Mouse (Mus musculus): Measurements from ENCODE around the gene Atxn2. TPM values are rescaled to one million over a fixed set of nuclear protein-coding genes. Genes with fewer than 3 reads are reported as not detected.
A peak's percentile ranks its signal among the peaks of the same experiment; 100 is the strongest.
"Not testable (repeated sequence)": the region's sequence is repeated elsewhere in the genome, so short reads cannot be mapped to it uniquely, and the experiment has no call there.

The Atxn2 gene
- polyA plus RNA-seq, 1 experiment from 2014 or later, result 53.2 TPM

DNA sequence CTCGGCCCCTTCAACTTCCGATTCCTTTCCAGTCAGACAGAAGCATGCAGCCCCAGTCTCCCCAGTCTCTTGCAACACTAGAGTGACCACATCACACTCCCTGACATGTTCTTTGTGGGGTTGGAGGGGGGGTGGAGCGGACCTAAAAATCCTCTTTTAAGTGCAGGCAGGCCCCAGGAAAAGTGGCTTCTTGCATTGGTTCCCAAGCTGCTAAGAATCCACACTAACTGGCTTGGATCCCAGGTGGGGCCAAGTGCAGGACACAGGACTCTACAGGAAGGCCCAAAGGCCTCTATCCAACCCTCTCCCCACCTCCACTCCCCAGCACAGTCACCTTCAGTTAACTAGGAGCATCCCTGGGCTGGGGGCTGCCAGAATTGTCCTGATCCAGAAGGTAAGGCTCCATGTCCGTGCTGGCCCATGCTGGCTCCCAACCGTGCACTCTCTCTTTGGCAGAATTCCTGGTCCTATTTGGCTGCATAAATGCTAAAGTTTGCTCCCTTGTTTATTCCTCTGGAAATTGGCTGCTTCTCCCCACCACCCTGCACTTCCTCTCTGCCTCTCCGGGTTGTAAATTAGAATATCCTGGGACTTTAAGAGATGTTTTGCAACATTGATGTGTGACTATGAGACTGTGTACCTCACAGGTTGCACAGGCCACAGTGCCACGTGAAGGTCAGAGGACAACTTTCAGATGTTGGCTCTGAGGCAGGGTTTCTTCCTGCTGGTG, 20.5 kb upstream of the Atxn2 start:
- 77% methylated on average over 7 of the region's 7 CpGs for WGBS
- Histone ChIP-seq H3K4me1 (no peaks in the 10 kb centered on the region), H3K27ac (peak overlapping the region; percentile 35; the same call in 1 of the 2 replicates), H3K9ac (0 out of 2 replicates have a peak overlapping the region, but pooled peaks have one; percentile 2), H3K4me2 (no peak overlapping the region), H3K4me3 (no peak overlapping the region), H3K9me3 (no peaks in the 10 kb centered on the region), H3K27me3 (no peaks in the 10 kb centered on the region), H3K36me3 (peaks cover 24% of the 10 kb centered on the region)
- ATAC-seq (ENCODE audit: insufficient number of reproducible peaks, insufficient read depth, low FRiP score, low TSS enrichment, low read depth), result no peak

DNA sequence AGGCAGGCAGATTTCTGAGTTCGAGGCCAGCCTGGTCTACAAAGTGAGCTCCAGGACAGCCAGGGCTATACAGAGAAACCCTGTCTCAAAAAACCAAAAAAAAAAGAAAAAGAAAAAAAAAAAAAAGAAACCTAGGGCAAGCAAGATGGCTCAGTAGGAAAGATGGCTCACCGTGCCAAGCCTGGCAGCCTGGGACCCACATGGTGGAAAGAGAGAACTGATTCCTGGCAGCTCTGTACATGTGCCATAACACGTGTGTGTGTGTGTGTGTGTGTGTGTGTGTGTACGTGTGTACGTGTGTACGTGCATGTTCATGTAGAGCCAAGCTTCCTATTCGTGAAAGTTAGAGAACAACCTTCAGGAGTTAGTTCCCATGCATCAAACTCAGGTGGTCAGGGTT, 19.7 kb upstream of the Atxn2 start:
- not testable (repeated sequence) for H3K27ac ChIP-seq; ATAC-seq (ENCODE audit: insufficient number of reproducible peaks, insufficient read depth, low FRiP score, low TSS enrichment, low read depth); H3K4me1 ChIP-seq; H3K9me3 ChIP-seq; H3K4me2 ChIP-seq; H3K27me3 ChIP-seq; H3K4me3 ChIP-seq; H3K9ac ChIP-seq
- H3K36me3 ChIP-seq, result peaks cover 17% of the 10 kb centered on the region
- WGBS, result 91% methylated on average over 7 of the region's 7 CpGs

DNA sequence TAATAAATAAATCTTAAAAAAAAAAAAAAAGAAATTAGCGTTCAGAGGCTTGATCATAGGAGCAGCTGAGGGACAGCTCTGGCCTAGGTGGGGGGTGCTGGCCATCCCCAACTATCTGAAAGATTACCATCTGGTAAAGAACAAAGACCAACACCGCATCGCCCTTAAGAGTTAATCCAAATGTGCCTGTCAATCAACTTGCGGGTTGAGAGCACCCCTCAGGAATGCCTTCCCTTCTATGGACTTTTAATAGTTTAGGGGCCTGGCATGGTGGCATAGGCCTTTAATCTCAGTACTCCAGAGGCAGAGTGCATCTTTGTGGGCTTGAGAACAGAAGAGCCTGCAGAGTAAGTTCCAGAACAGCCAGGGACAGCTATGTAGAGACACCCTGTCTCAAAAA, 18.2 kb upstream of the Atxn2 start:
- no peaks in the 10 kb centered on the region for H3K27me3 ChIP-seq
- WGBS, result 69% methylated on average over 4 of the region's 4 CpGs

DNA sequence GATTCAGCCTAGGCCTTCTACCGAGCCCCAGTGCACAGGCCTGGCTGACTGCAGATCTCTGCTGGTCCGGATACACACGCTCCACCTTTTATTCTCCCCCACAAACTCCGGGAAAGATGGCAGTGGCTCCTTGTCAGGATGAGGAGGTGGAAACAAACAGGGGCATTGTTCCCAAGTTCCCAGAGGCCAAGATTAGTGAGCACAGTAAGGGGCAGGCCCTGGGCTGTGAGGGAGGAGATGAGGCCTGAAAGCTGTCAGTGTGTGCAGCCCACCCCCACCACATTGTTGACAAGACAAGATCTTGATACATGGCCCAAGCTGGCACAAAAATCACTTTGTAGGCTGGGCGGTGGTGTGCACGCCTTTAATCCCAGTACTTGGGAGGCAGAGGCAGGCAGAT, 14.4 kb upstream of the Atxn2 start:
- Histone ChIP-seq H3K4me2 (no peak overlapping the region), H3K27ac (no peak overlapping the region), H3K27me3 (no peaks in the 10 kb centered on the region), H3K4me1 (0 out of 2 replicates have a peak, but pooled peaks cover 3% of the 10 kb centered on the region), H3K4me3 (no peak overlapping the region), H3K36me3 (no peaks in the 10 kb centered on the region), H3K9ac (no peak overlapping the region), H3K9me3 (no peaks in the 10 kb centered on the region)
- no peak for ATAC-seq (ENCODE audit: insufficient number of reproducible peaks, insufficient read depth, low FRiP score, low TSS enrichment, low read depth)
- 34% methylated on average over 6 of the region's 6 CpGs for WGBS

More for the DNA sequence above, 18.2 kb upstream of the Atxn2 start:
- no peak overlapping the region for H3K27ac ChIP-seq
- H3K4me3 ChIP-seq, result no peak overlapping the region
- H3K9me3 ChIP-seq, result no peaks in the 10 kb centered on the region
- H3K4me2 ChIP-seq, result no peak overlapping the region
- no peak for ATAC-seq (ENCODE audit: insufficient number of reproducible peaks, insufficient read depth, low FRiP score, low TSS enrichment, low read depth)
- no peaks in the 10 kb centered on the region for H3K4me1 ChIP-seq
- H3K36me3 ChIP-seq, result peaks cover 2% of the 10 kb centered on the region; the same call in 1 of the 2 replicates
- no peak overlapping the region for H3K9ac ChIP-seq

DNA sequence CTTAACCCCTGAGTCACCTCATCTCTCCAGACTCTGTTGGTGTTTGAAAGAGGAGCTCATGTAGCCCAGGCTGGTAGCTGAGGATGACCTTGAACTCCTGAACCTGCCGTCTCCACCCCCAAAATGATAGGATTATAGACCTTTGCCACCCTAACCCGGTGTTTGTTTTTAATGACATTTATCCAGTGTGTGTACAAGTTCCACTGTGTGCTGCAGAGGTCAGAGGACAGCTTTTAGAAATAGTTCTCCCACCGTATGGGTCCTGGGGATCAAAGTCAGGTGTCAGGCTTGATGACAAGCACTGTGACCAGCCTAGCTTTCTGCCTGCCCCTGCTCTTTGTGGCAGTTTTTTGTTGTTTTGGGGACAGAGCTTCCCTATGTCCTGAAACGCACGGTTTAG, 11.2 kb upstream of the Atxn2 start:
- Histone ChIP-seq H3K27me3 (no peaks in the 10 kb centered on the region), H3K4me2 (no peak overlapping the region), H3K36me3 (no peaks in the 10 kb centered on the region), H3K27ac (no peak overlapping the region), H3K4me1 (peaks cover 7% of the 10 kb centered on the region; the same call in 1 of the 2 replicates), H3K4me3 (no peak overlapping the region), H3K9me3 (no peaks in the 10 kb centered on the region), H3K9ac (no peak overlapping the region)
- no peak for ATAC-seq (ENCODE audit: insufficient number of reproducible peaks, insufficient read depth, low FRiP score, low TSS enrichment, low read depth)
- WGBS, result 52% methylated on average over 5 of the region's 5 CpGs

DNA sequence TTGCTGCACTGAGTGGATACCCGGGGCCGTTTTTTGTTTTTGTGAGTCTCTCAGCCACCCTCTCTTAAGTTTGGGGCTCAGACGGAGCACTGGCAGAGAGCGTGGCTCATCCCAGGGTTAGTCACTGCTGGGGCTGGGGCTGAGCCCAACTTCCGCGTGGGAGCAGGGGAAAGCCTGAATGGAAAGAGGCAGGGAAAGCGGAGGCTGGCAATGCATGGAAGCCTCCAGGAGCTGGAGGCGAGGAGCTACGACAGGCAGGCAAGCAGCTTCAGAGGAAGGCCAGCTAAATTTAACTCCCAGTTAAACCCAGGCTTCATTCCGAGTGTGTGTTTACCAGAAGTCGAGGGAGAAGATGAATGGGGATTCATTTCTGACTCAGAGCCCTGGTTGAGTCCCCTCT, 10.6 kb upstream of the Atxn2 start:
- no peak overlapping the region for H3K4me3 ChIP-seq
- H3K4me1 ChIP-seq, result peaks cover 7% of the 10 kb centered on the region; the same call in 1 of the 2 replicates
- H3K36me3 ChIP-seq, result no peaks in the 10 kb centered on the region
- no peaks in the 10 kb centered on the region for H3K9me3 ChIP-seq
- no peak overlapping the region for H3K27ac ChIP-seq
- peak overlapping the region; percentile 51; the same call in 1 of the 2 replicates for H3K9ac ChIP-seq
- ATAC-seq (ENCODE audit: insufficient number of reproducible peaks, insufficient read depth, low FRiP score, low TSS enrichment, low read depth), result no peak
- WGBS, result 22% methylated on average over 11 of the region's 11 CpGs
- H3K27me3 ChIP-seq, result no peaks in the 10 kb centered on the region
- peak overlapping the region; percentile 17; the same call in 1 of the 2 replicates for H3K4me2 ChIP-seq

DNA sequence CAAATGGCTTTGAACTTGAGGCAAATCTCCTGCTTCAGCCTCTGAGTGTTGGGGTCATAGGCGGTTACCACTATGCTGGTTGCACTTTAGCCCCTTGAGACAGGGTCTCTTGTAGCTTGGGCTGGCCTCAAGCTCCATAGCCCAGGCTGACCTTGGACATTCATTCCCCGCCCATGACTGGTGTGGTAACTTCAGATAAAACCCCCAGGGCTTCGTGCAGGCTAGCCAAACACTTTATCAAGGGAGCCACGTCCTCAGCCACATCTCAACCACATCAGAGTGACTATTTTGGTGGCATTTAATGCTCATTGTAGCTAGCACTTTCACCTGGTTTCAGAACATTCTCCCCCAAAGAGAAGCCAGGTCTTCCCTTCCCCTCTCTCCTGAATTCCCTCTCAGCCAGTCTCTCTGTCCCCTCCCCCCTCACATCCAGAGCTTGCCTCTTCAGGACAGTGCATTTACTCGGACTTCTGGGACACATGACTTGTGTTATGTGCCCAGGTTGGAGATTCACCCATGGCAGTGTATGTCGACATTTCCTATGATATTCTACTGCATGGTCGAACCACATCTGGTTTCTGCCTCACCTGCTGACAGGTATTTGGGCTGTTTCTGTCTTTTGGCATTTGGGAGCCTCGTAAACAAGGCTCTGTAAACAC, 9.9 kb upstream of the Atxn2 start:
- Histone ChIP-seq H3K9me3 (no peaks in the 10 kb centered on the region), H3K4me3 (no peak overlapping the region), H3K9ac (no peak overlapping the region), H3K4me2 (no peak overlapping the region), H3K27ac (no peak overlapping the region), H3K27me3 (no peaks in the 10 kb centered on the region), H3K4me1 (peaks cover 7% of the 10 kb centered on the region; the same call in 1 of the 2 replicates), H3K36me3 (no peaks in the 10 kb centered on the region)
- 45% methylated on average over 8 of the region's 8 CpGs for WGBS
- ATAC-seq (ENCODE audit: insufficient number of reproducible peaks, insufficient read depth, low FRiP score, low TSS enrichment, low read depth), result no peak

DNA sequence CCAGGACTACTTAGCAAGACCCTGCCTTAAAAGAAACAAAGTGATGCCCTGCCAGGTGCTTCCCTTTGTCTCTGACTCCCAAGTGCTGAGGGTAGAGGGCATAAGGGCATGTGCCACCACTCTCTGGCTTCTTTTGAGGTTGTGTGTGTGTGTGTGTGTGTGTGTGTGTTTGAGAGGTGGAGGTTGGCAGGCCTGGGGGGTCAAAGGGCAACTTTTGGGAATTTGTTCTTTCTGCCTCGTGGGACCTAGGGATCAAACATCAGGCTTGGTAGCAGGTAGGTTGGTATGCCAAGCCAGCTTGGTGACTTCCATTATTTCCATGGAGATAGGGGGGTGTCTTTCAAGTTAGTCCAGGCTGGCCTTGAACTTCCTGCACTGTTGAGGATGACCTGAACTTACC, 7.8 kb upstream of the Atxn2 start:
- H3K27ac ChIP-seq, result no peak overlapping the region
- H3K9me3 ChIP-seq, result no peaks in the 10 kb centered on the region
- H3K4me2 ChIP-seq, result no peak overlapping the region
- no peaks in the 10 kb centered on the region for H3K27me3 ChIP-seq
- H3K4me1 ChIP-seq, result peaks cover 7% of the 10 kb centered on the region; the same call in 1 of the 2 replicates
- no peak for ATAC-seq (ENCODE audit: insufficient number of reproducible peaks, insufficient read depth, low FRiP score, low TSS enrichment, low read depth)
- no peaks in the 10 kb centered on the region for H3K36me3 ChIP-seq
- 60% methylated on average over 1 of the region's 1 CpGs for WGBS
- H3K9ac ChIP-seq, result no peak overlapping the region
- no peak overlapping the region for H3K4me3 ChIP-seq

DNA sequence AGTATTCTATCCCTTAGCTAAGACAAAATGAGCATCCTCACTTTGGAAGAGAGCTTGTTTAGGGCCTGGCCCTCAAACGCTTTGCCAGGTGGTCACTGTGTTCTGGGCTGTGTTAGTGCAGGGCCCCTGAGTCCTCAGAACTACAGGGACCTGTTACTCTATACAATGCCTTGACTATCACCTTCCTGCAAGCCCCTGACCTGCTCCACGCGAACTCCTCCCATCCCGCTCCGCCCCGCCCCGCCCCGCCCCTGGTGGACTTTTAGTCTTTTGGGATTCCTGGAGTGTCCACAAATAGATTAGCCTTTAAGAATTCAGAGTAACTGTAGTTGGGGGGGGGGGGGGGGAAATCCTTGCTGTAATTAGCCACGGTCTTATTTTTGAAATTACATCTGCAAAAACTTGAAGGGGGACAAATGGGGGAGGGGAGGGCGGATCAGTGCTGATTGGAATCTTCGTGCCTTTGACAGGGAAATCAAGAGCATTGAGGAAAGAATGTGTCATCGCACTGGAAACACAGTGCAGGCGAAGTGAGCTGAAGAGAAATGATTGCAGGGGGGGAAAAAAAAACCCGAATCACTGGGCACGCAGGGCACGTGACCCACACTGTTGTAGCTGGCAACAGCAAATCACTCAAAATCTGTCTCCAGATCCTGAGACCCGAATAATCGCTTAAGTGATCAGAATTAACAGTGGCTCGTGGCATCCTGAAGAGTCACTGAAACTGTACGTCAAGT, 6.5 kb upstream of the Atxn2 start:
- no peak overlapping the region for H3K27ac ChIP-seq
- WGBS, result 9% methylated on average over 20 of the region's 20 CpGs
- no peaks in the 10 kb centered on the region for H3K27me3 ChIP-seq
- peak overlapping the region; percentile 29 for H3K4me3 ChIP-seq
- H3K36me3 ChIP-seq, result no peaks in the 10 kb centered on the region
- H3K9me3 ChIP-seq, result no peaks in the 10 kb centered on the region
- no peak for ATAC-seq (ENCODE audit: insufficient number of reproducible peaks, insufficient read depth, low FRiP score, low TSS enrichment, low read depth)
- peak overlapping the region; percentile 46; the same call in 1 of the 2 replicates for H3K9ac ChIP-seq
- peaks cover 7% of the 10 kb centered on the region; the same call in 1 of the 2 replicates for H3K4me1 ChIP-seq
- peak overlapping the region; percentile 58 for H3K4me2 ChIP-seq

DNA sequence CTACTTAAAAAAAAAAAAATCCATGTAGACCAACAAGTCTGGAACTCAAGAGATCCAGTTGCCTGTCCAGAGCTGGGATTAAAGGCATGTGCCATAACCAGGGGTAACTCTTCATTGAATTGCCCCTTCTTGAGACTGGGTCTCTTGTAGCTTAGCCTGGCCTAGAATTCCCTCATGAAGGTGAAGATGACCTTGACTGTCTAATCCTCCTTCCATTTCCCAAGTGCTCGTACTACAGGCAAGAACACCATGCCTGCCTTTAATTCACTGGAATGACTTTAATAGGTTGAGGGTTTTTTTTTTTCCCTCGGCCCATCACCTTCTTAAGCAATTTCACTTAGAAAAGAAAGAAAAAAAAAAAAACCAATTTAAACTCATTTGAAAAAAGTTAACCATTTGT, 735 bp upstream of the Atxn2 start:
- no peak overlapping the region for H3K27ac ChIP-seq
- H3K4me3 ChIP-seq, result peak overlapping the region; percentile 98
- peaks cover 18% of the 10 kb centered on the region for H3K4me1 ChIP-seq
- no peak overlapping the region for H3K9ac ChIP-seq
- WGBS, result 31% methylated on average over 2 of the region's 2 CpGs
- H3K27me3 ChIP-seq, result no peaks in the 10 kb centered on the region
- peak overlapping the region; percentile 82 for H3K4me2 ChIP-seq
- H3K36me3 ChIP-seq, result no peaks in the 10 kb centered on the region
- H3K9me3 ChIP-seq, result no peaks in the 10 kb centered on the region
- no peak for ATAC-seq (ENCODE audit: insufficient number of reproducible peaks, insufficient read depth, low FRiP score, low TSS enrichment, low read depth)

DNA sequence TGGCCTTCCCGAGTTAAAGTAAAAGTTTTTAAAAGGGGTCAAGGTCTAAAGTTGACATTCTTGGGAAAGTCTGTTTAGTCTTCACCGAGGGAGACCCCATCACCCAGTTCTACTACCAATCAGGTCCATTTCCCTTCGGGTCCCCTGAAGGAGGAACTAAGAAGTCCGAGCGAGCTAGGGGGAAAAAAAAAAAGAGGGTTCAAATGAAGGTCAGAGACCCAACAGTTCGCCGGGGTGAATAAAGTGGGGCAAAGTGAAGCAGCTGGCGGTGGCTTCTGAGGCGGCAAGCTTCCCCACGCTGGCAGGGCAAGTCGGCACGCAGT, 325 bp upstream of the Atxn2 start:
- no peak for ATAC-seq (ENCODE audit: insufficient number of reproducible peaks, insufficient read depth, low FRiP score, low TSS enrichment, low read depth)
- Histone ChIP-seq H3K27ac (peak overlapping the region; percentile 97), H3K4me2 (peak overlapping the region; percentile 82), H3K4me1 (peaks cover 22% of the 10 kb centered on the region), H3K9ac (peak overlapping the region; percentile 97), H3K4me3 (peak overlapping the region; percentile 98), H3K27me3 (no peaks in the 10 kb centered on the region), H3K9me3 (no peaks in the 10 kb centered on the region), H3K36me3 (no peaks in the 10 kb centered on the region)
- 2% methylated on average over 12 of the region's 12 CpGs for WGBS

All from embryonic facial prominence, embryonic 13.5 days (tissue).